Mouse (Mus musculus) lung, postnatal 0 days (tissue): ENCODE data around the gene Cela2a.

Experiments used
- CTCF ChIP-seq: IDR thresholded peaks from 2 replicates; pipeline ENCODE4 v1.5.1; 2016; ENCODE audit warnings: antibody characterized with exemption, mild to moderate bottlenecking
- EP300 ChIP-seq: IDR thresholded peaks from 2 replicates; pipeline ENCODE4 v1.6.1; 2016; ENCODE audit warnings: antibody characterized with exemption, mild to moderate bottlenecking, control low read depth

DNA sequence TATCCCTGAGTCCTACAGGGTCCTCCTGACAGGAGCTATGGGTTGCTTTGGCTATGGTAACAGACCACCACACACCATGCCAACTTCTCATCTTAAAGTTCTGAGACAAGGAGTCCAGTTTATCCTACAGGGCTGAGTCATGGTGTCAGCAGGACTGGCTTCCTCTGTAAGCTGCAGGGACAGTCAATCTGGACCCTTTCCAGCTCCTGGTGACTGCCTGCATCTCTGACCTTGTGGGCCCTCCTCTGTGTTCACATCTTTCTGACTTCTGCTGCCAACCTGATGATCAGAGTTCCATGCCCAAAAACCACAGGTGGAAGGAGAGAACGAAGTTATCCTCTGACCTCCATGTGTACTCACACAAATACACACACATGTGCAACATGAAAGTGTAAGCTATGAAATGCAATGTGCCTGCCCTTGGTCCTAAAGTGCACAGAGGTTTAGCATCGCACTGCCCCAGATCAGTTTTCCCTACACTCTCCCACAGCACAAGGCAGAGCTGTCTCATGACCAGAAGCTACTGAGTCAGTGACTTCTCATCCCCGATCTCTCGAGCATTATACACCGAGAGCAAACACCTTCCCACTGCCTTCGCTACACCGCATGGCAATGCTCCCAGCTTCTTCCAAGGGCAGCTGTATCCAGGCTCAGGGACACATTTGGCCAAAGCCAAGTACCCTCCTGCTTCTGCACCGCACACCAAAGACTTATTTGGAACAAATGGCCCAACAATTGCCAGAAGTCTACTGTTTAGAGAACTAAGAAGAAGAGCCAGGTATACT lies 44.6 kb downstream of the Cela2a start:
- TF ChIP-seq EP300 = no peak
- no peak for TF ChIP-seq CTCF
